Mouse (Mus musculus) liver, embryonic 11.5 days (tissue): ENCODE data around the gene B3galnt1. TPM values are rescaled to one million over a fixed set of nuclear protein-coding genes. Genes with fewer than 3 reads are reported as not detected.

Source experiments
- ATAC-seq: fragments of 200-750 bp; cut with Nextera tagmentation; replicated peaks from 2 replicates; pipeline ENCODE4 v1.8.0; 2017; ENCODE audit warnings: moderate number of reproducible peaks, mild to moderate bottlenecking, moderate TSS enrichment, moderate library complexity; ENCODE audit not compliant: low FRiP score
- DNase-seq: peaks from one replicate; pipeline ENCODE4 v3.0.0-alpha.2; 2017; ENCODE audit warnings: low spot score
- H3K27ac ChIP-seq: fragments of 300-500 bp; sonication (generic); 2 replicates; pipeline ENCODE4 v1.5.1; 2014; ENCODE audit warnings: mild to moderate bottlenecking, low read depth, low read length, control low read depth
- H3K27me3 ChIP-seq: fragments of 300-500 bp; sonication (generic); replicated peaks from 2 replicates; pipeline ENCODE4 v1.6.1; 2014; ENCODE audit warnings: low read length, mixed read lengths; ENCODE audit not compliant: control insufficient read depth, insufficient read depth
- H3K36me3 ChIP-seq: fragments of 300-500 bp; sonication (generic); 2 replicates; pipeline ENCODE4 v1.6.1; 2014; ENCODE audit warnings: mild to moderate bottlenecking, low read length, moderate library complexity, mixed read lengths; ENCODE audit not compliant: control insufficient read depth, insufficient read depth
- H3K4me1 ChIP-seq: fragments of 300-500 bp; sonication (generic); replicated peaks from 2 replicates; pipeline ENCODE4 v1.6.1; 2014; ENCODE audit warnings: low read length, mixed read lengths; ENCODE audit not compliant: control insufficient read depth, insufficient read depth
- H3K4me2 ChIP-seq: fragments of 300-500 bp; sonication (generic); 2 replicates; pipeline ENCODE4 v1.6.1; 2014; ENCODE audit warnings: mild to moderate bottlenecking, control low read depth, moderate library complexity
- H3K4me3 ChIP-seq: fragments of 300-500 bp; sonication (generic); 2 replicates; pipeline ENCODE4 v1.5.1; 2014; ENCODE audit warnings: low read depth, low read length, control low read depth
- H3K9ac ChIP-seq: fragments of 300-500 bp; sonication (generic); 2 replicates; pipeline ENCODE4 v1.6.1; 2014; ENCODE audit warnings: low read depth, low read length, control low read depth
- H3K9me3 ChIP-seq: fragments of 300-500 bp; sonication (generic); 2 replicates; pipeline ENCODE4 v1.6.1; 2016; ENCODE audit warnings: low read length, inconsistent platforms, mixed read lengths; ENCODE audit not compliant: control insufficient read depth
- WGBS: fragments of 180-500 bp; shearing (Covaris S2); extraction: QIAGEN DNeasy Blood & Tissue Kit; methylation state at CpG from one replicate; pipeline ENCODE4 v1.1.7; 2014; 5-methylcytosine and 5-hydroxymethylcytosine counted together
- polyA plus RNA-seq: library from polyadenylated mRNA; unstranded; fragments of >200 nt; fragmentation: Nextera tagmentation; extraction: Ambion mirVana; gene quantifications from 2 replicates; pipeline ENCODE4 v1.2.1, GENCODE M21; 2014

Gene B3galnt1
- polyA plus RNA-seq, 1 experiment from 2014 or later, result 10.0 TPM

GRCm38 (mm10) chr3:69535486-69535885 is 63.3 kb downstream of the B3galnt1 start:
- no peaks in the 10 kb centered on the region for H3K4me1 ChIP-seq
- H3K4me2 ChIP-seq, result no peak overlapping the region
- no peaks in the 10 kb centered on the region for H3K27me3 ChIP-seq
- H3K9me3 ChIP-seq, result no peaks in the 10 kb centered on the region
- WGBS, result 89% methylated on average over 10 of the region's 10 CpGs
- no peaks in the 10 kb centered on the region for H3K36me3 ChIP-seq
- H3K9ac ChIP-seq, result no peak overlapping the region
- H3K4me3 ChIP-seq, result no peak overlapping the region
- H3K27ac ChIP-seq, result no peak overlapping the region
- DNase-seq (no peak), ATAC-seq (no peak)

DNA sequence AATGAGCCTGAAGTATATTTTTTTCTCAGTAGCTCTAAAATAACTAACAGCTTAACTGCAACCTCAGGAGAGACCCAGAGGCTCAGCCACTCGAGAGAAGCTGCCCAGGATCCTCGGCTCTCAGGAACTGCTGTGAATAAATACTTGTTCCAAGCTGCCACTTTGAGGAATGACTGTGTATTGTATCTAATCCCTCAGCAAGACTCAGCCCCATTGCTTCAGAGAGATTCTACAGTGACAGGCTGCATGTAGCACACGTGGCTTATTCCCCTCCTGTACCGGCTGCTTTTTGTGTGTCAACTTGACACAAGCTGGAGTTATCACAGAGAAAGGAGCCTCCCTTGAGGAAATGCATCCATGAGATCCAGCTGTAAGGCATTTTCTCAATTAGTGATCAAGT is 66.1 kb downstream of the B3galnt1 start:
- no peak overlapping the region for H3K9ac ChIP-seq
- no peaks in the 10 kb centered on the region for H3K4me1 ChIP-seq
- no peak overlapping the region for H3K4me3 ChIP-seq
- H3K36me3 ChIP-seq, result no peaks in the 10 kb centered on the region
- DNase-seq, result no peak
- no peak overlapping the region for H3K27ac ChIP-seq
- no peaks in the 10 kb centered on the region for H3K9me3 ChIP-seq
- 62% methylated on average over 4 of the region's 4 CpGs for WGBS
- no peak overlapping the region for H3K4me2 ChIP-seq
- H3K27me3 ChIP-seq, result no peaks in the 10 kb centered on the region
- ATAC-seq, result no peak

DNA sequence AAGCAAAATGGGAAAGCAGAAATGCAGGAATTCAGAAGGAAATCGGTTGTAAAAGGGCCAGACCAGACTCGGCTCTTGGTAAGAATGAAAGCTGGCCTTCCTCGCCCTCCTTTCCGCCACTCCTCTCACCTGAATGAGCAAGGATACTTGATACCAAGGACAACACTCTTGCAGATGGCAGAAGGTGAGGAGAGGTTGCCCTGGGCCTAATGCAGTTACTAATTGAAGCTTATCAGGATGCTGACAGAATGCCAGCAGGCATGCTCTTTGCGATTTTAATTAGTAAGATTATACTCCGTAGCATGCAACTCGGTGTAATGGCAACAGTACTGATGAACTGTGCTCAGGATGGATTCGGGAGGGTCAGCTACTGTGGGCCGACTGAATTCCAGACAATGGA is 67.2 kb downstream of the B3galnt1 start:
- no peak overlapping the region for H3K9ac ChIP-seq
- WGBS, result 84% methylated on average over 9 of the region's 9 CpGs
- H3K27me3 ChIP-seq, result no peaks in the 10 kb centered on the region

DNA sequence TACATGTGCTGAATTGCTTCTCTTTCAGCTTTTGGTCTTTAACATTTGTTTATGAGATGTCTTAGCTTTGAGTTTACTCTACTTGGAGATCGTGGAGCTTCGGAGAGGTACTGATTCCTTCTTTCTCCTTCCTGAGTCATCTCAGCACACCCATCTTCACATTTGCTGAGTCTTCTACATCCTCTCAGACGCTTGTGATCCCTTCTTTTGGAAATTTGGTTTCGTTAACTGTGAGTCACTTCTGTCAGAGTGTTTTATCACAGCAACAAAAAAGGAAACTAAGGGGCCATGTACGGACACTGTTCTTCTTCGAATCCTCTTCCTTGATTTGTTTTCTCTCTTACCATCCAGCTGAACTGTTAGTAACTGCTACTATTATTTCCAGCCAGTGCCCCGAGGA is 69.2 kb downstream of the B3galnt1 start:
- 69% methylated on average over 7 of the region's 7 CpGs for WGBS
- Histone ChIP-seq H3K36me3 (no peaks in the 10 kb centered on the region), H3K9ac (no peak overlapping the region), H3K4me3 (no peak overlapping the region), H3K27me3 (no peaks in the 10 kb centered on the region), H3K4me1 (no peaks in the 10 kb centered on the region), H3K27ac (no peak overlapping the region), H3K4me2 (no peak overlapping the region), H3K9me3 (no peaks in the 10 kb centered on the region)
- DNase-seq (no peak), ATAC-seq (no peak)

More for the DNA sequence above, 67.2 kb downstream of the B3galnt1 start:
- H3K4me1 ChIP-seq, result no peaks in the 10 kb centered on the region
- H3K36me3 ChIP-seq, result no peaks in the 10 kb centered on the region
- no peak overlapping the region for H3K4me2 ChIP-seq
- no peak overlapping the region for H3K4me3 ChIP-seq
- ATAC-seq, result no peak
- DNase-seq, result no peak
- H3K27ac ChIP-seq, result no peak overlapping the region
- H3K9me3 ChIP-seq, result no peaks in the 10 kb centered on the region

DNA sequence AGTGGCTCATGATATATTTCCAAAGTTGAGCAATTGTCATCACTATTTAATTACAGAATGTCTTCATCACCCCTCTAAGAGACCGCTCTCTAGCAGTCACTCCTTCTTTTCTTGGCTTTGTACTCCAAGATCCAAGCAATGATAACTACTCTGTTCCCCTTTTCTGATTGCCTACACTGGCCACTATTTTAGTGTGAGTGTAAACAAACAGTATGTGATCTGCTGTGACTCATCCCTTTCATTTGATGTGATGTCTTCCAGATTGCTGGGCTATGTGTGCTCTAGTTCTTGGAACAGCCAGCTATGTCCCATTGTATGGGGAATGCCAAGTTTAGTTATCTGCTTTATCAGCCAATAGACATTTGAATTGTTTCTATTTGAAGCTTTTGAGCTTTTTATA is 71.4 kb downstream of the B3galnt1 start:
- Histone ChIP-seq H3K27ac (no peak overlapping the region), H3K9me3 (peaks cover under 1% of the 10 kb centered on the region; the same call in 1 of the 2 replicates), H3K27me3 (no peaks in the 10 kb centered on the region), H3K4me3 (no peak overlapping the region), H3K36me3 (no peaks in the 10 kb centered on the region), H3K4me1 (no peaks in the 10 kb centered on the region), H3K4me2 (no peak overlapping the region), H3K9ac (no peak overlapping the region)
- ATAC-seq, result no peak
- WGBS, result 69% methylated on average over 1 of the region's 1 CpGs
- no peak for DNase-seq

- H3K9ac ChIP-seq, result no peak overlapping the region
- no peaks in the 10 kb centered on the region for H3K4me1 ChIP-seq
- WGBS, result 69% methylated on average over 8 of the region's 8 CpGs
- H3K27ac ChIP-seq, result no peak overlapping the region
- ATAC-seq (no peak), DNase-seq (no peak)
- no peaks in the 10 kb centered on the region for H3K27me3 ChIP-seq
- H3K4me2 ChIP-seq, result no peak overlapping the region
- H3K36me3 ChIP-seq, result no peaks in the 10 kb centered on the region
- peaks cover 4% of the 10 kb centered on the region; the same call in 1 of the 2 replicates for H3K9me3 ChIP-seq
- H3K4me3 ChIP-seq, result no peak overlapping the region
Observed at GRCm38 (mm10) chr3:69525072-69525529, 73.7 kb downstream of the B3galnt1 start.

DNA sequence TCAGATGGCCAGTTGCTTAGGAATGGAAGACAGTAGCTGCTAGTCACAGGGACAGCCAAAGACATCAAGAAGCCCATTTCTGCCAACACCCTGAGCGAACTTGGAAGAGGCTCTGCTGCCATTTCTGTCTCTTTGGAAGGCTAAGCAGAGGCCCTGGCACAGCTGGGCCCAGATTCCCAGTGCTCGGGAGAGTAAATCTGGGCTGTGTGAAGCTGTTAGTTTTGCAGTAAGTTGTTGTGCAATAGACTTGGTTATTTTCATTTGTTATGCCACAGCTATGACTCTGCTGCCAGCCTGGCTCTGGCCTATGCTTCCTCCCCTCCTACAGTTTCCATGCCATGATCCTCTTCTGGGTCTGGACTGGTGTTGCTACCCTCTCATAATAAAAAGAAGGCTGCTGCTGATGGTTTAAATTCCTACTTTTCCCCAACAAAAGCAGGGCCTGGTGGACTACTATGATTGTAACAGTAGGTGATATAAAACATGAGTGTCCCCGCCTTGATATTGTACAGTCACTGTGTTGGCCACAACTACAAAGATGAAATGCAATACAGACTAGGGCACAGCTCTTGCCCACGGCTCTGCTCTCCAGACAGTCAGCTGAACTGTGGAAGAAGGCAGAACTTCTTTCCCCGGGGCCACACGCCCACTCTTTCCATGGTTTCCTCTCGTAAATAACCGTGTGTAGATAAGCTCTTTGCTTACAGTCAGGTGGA is 74.2 kb downstream of the B3galnt1 start:
- no peak overlapping the region for H3K27ac ChIP-seq
- H3K4me1 ChIP-seq, result no peaks in the 10 kb centered on the region
- H3K27me3 ChIP-seq, result no peaks in the 10 kb centered on the region
- no peak overlapping the region for H3K4me2 ChIP-seq
- peaks cover 4% of the 10 kb centered on the region; the same call in 1 of the 2 replicates for H3K9me3 ChIP-seq
- no peaks in the 10 kb centered on the region for H3K36me3 ChIP-seq
- H3K9ac ChIP-seq, result no peak overlapping the region
- ATAC-seq (no peak), DNase-seq (no peak)
- H3K4me3 ChIP-seq, result no peak overlapping the region
- WGBS, result 74% methylated on average over 8 of the region's 8 CpGs

Other genes with a start within 250 kb of the B3galnt1 start
- 173 and 187 TPM in 2 replicates for gene Nmd3, start 123.0 kb upstream of the B3galnt1 start, polyA plus RNA-seq